In the genomic region with DNA sequence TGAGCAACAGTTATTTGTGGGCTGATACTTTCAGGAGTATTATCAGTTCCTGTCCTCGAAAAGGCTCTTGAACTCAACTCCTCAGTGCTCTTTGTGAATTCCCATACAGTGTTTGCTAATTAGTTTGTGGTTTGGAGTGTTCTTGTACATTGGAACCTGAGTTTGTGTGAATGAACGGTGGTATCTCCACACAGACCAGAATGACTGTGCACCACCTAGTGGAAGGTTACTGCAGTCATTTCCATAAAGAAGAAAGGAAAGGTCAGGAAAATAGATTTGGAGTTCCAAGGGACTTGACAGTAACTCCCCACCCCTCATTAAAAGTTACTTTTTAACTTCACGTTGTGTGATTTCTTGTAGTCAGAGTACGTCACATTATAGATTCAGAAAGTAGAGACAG, we compare ENCODE assay signal across 8 mouse cellular contexts.
DNase-seq lines count a peak whose midpoint lies in the region; ATAC-seq lines count a peak whose summit lies in the region.

No protein-coding gene starts in this region.

- intact Hi-C loops in left cerebral cortex, postnatal 14 days (cut with DNase I): loop anchor here (5.0 kb wide), 1 partner anchor 151 kb away; no protein-coding TSS in a partner anchor
- intact Hi-C loops in left cerebral cortex, postnatal 4 days (cut with DNase I): no loop called here

- ATAC-seq in CD4-positive, CD25-positive, alpha-beta regulatory T cell, adult 4 months: peak; percentile 78
- ATAC-seq in inflammation-experienced regulatory T-cells, adult 6 months: peak; percentile 86

- peak; percentile 24 for DNase-seq in embryo, embryonic 10 days (ENCODE audit: low spot score)
- no peak for DNase-seq in embryo, embryonic 9.5 days (ENCODE audit: extremely low spot score)
- DNase-seq in left cerebral cortex, postnatal 14 days (ENCODE audit: low spot score in 2 of 2): peak; percentile 5 to 8
- DNase-seq in left cerebral cortex, postnatal 4 days: no peak
- no peak for DNase-seq in spleen, adult 18-20 months
- no peak for DNase-seq in ovary, postnatal 36 days (ENCODE audit: low spot score)

Comparison
In these comparisons a context has a peak if more than half of its experiments do, and no peak if none do; other contexts are left out.
1. DNase-seq: peak in embryo, embryonic 10 days (single experiment) and left cerebral cortex, postnatal 14 days (2 of 2); none in embryo, embryonic 9.5 days (single experiment), left cerebral cortex, postnatal 4 days (single experiment), spleen, adult 18-20 months (0 of 2) and ovary, postnatal 36 days (single experiment).